Mouse (Mus musculus) ES-E14 (cell line): ENCODE data around the gene B4galnt3. TPM values are rescaled to one million over a fixed set of nuclear protein-coding genes. Genes with fewer than 3 reads are reported as not detected.

Source experiments
- DNase-seq: peaks from one replicate; pipeline ENCODE4 v3.0.0-alpha.2; 2013; ENCODE audit warnings: low read depth, low spot score
- H3K27ac ChIP-seq: 2 replicates; pipeline ENCODE4 v1.5.1; 2012; ENCODE audit warnings: low read depth, mild to moderate bottlenecking, low read length, moderate library complexity, mixed read lengths; ENCODE audit not compliant: poor library complexity, insufficient read depth, severe bottlenecking
- H3K36me3 ChIP-seq: 2 replicates; pipeline ENCODE4 v1.6.1; 2012; ENCODE audit warnings: mild to moderate bottlenecking, low read length, moderate library complexity, mixed read lengths; ENCODE audit not compliant: control insufficient read depth, poor library complexity, insufficient read depth, severe bottlenecking
- H3K4me1 ChIP-seq, 2 experiments: fragments of 150-350 bp in 1 of 2; sonication (generic) in 1 of 2; 2 replicates each; pipeline ENCODE4 v1.6.1; 2012; ENCODE audit warnings: low read length in 2 of 2, mild to moderate bottlenecking in 1 of 2, mixed read lengths in 1 of 2; ENCODE audit not compliant: control insufficient read depth in 2 of 2, insufficient read depth in 2 of 2, poor library complexity in 1 of 2
- H3K4me3 ChIP-seq, 2 experiments: fragments of 150-350 bp in 1 of 2; sonication (generic) in 1 of 2; 2 replicates each; pipeline ENCODE4 v1.5.1; 2012; ENCODE audit warnings: low read length in 2 of 2, low read depth in 1 of 2, mild to moderate bottlenecking in 1 of 2, mixed read lengths in 1 of 2; ENCODE audit not compliant: insufficient read depth in 1 of 2, poor library complexity in 1 of 2, severe bottlenecking in 1 of 2
- H3K9ac ChIP-seq: 2 replicates; pipeline ENCODE4 v1.6.1; 2012; ENCODE audit warnings: low read depth, mild to moderate bottlenecking, low read length, mixed read lengths; ENCODE audit not compliant: poor library complexity, insufficient read depth, severe bottlenecking
- H3K9me3 ChIP-seq: fragments of 150-350 bp; sonication (generic); 2 replicates; pipeline ENCODE4 v1.6.1; 2012; ENCODE audit warnings: low read depth, mild to moderate bottlenecking, low read length; ENCODE audit not compliant: control insufficient read depth, insufficient read depth
- CHD2 ChIP-seq: IDR thresholded peaks from 2 replicates; pipeline ENCODE4 v1.6.1; 2014; ENCODE audit warnings: mild to moderate bottlenecking, low read depth, low read length, inconsistent platforms
- HCFC1 ChIP-seq: IDR thresholded peaks from 2 replicates; pipeline ENCODE4 v1.6.1; 2012; ENCODE audit warnings: low read length, inconsistent platforms, borderline replicate concordance; ENCODE audit not compliant: insufficient read depth
- MAFK ChIP-seq: IDR thresholded peaks from 2 replicates; pipeline ENCODE4 v1.6.1; 2014; ENCODE audit warnings: mild to moderate bottlenecking, low read depth, low read length, inconsistent platforms; ENCODE audit not compliant: insufficient read depth
- ZC3H11A ChIP-seq: IDR thresholded peaks from 2 replicates; pipeline ENCODE4 v1.6.1; 2012; ENCODE audit warnings: low read depth, mild to moderate bottlenecking, inconsistent platforms, low read length, borderline replicate concordance
- ZNF384 ChIP-seq: IDR thresholded peaks from 2 replicates; pipeline ENCODE4 v1.6.1; 2012; ENCODE audit warnings: low read depth, low read length, inconsistent platforms
- in situ Hi-C, 2 experiments: fragments of 600-800 bp; cut with MboI; formaldehyde crosslinking; loops; one replicate each; pipeline ENCODE4 v1.15.1; 2025; ENCODE audit warnings: low sequenced_read_pairs in 2 of 2, inconsistent platforms in 1 of 2; ENCODE audit not compliant: unreplicated experiment in 2 of 2
- total RNA-seq: library from RNA; depleted of rRNA; stranded (reverse); fragments of 300-350 nt; gene quantifications from 2 replicates; pipeline ENCODE4 v1.2.3, GENCODE M21; 2012

Gene B4galnt3
- total RNA-seq, 1 experiment, result 34.1 TPM

GRCm38 (mm10) chr6:120185012-120185730, 109.2 kb downstream of the B4galnt3 start:
- no peaks in the 10 kb centered on the region for H3K9me3 ChIP-seq
- peak overlapping the region; percentile 26; a peak in 2 of 4 replicates for H3K4me3 ChIP-seq
- H3K27ac ChIP-seq, result peak overlapping the region; percentile 71; the same call in 1 of the 2 replicates
- no peak for DNase-seq
- TF ChIP-seq ZC3H11A (no peak), ZNF384 (peak; percentile 88)
- H3K9ac ChIP-seq, result peak overlapping the region; percentile 54; the same call in 1 of the 2 replicates
- no peaks in the 10 kb centered on the region for H3K36me3 ChIP-seq
- peaks cover 6 to 43% of the 10 kb centered on the region in 2 experiments for H3K4me1 ChIP-seq
- in situ Hi-C loops, result loop anchor here in 1 of 2 experiments (25.0 kb wide), 1 partner anchor 698 kb away; the partner anchor contains the start of gene Fbxl14

GRCm38 (mm10) chr6:120183771-120184170, 110.6 kb downstream of the B4galnt3 start:
- H3K4me3 ChIP-seq, result no peak overlapping the region
- no peak for TF ChIP-seq ZC3H11A
- TF ChIP-seq MAFK, result no peak
- TF ChIP-seq HCFC1, result no peak
- TF ChIP-seq ZNF384, result no peak
- no peak for TF ChIP-seq CHD2
- DNase-seq, result no peak
- H3K9me3 ChIP-seq, result no peaks in the 10 kb centered on the region
- no peak overlapping the region for H3K9ac ChIP-seq
- H3K27ac ChIP-seq, result no peak overlapping the region
- in situ Hi-C loops, result loop anchor here in 1 of 2 experiments (25.0 kb wide), 1 partner anchor 696 kb away; the partner anchor contains the start of gene Fbxl14
- H3K36me3 ChIP-seq, result no peaks in the 10 kb centered on the region
- H3K4me1 ChIP-seq, result peaks cover 0 to 36% of the 10 kb centered on the region in 2 experiments; a peak in 3 of 4 replicates

GRCm38 (mm10) chr6:120182160-120182559, 112.2 kb downstream of the B4galnt3 start:
- TF ChIP-seq CHD2 (no peak), ZC3H11A (no peak), ZNF384 (no peak), MAFK (no peak), HCFC1 (no peak)
- H3K27ac ChIP-seq, result no peak overlapping the region
- no peaks in the 10 kb centered on the region for H3K9me3 ChIP-seq
- no peak for DNase-seq
- H3K9ac ChIP-seq, result no peak overlapping the region
- peaks cover 0 to 31% of the 10 kb centered on the region in 2 experiments; a peak in 3 of 4 replicates for H3K4me1 ChIP-seq
- no peak overlapping the region for H3K4me3 ChIP-seq
- H3K36me3 ChIP-seq, result no peaks in the 10 kb centered on the region
- in situ Hi-C loops, result loop anchor here in 1 of 2 experiments (25.0 kb wide), 1 partner anchor 695 kb away; the partner anchor contains the start of gene Fbxl14

- H3K27ac ChIP-seq, result no peak overlapping the region
- DNase-seq, result no peak
- in situ Hi-C loops, result loop anchor here in 1 of 2 experiments (25.0 kb wide), 1 partner anchor 693 kb away; the partner anchor contains the start of gene Fbxl14
- no peak for TF ChIP-seq ZC3H11A
- TF ChIP-seq MAFK, result no peak
- no peak for TF ChIP-seq HCFC1
- no peaks in the 10 kb centered on the region for H3K9me3 ChIP-seq
- peaks cover 0 to 22% of the 10 kb centered on the region in 2 experiments; a peak in 2 of 4 replicates for H3K4me1 ChIP-seq
- H3K9ac ChIP-seq, result no peak overlapping the region
- H3K4me3 ChIP-seq, result no peak overlapping the region
- no peaks in the 10 kb centered on the region for H3K36me3 ChIP-seq
Measured at GRCm38 (mm10) chr6:120180492-120180891, 113.9 kb downstream of the B4galnt3 start.

GRCm38 (mm10) chr6:120179756-120180206, 114.6 kb downstream of the B4galnt3 start:
- peaks cover 0 to 20% of the 10 kb centered on the region in 2 experiments; a peak in 2 of 4 replicates for H3K4me1 ChIP-seq
- H3K36me3 ChIP-seq, result no peaks in the 10 kb centered on the region
- H3K9me3 ChIP-seq, result no peaks in the 10 kb centered on the region
- H3K27ac ChIP-seq, result no peak overlapping the region
- no peak for DNase-seq
- no peak overlapping the region for H3K9ac ChIP-seq
- H3K4me3 ChIP-seq, result no peak overlapping the region
- in situ Hi-C loops, result loop anchor here in 1 of 2 experiments (25.0 kb wide), 1 partner anchor 692 kb away; the partner anchor contains the start of gene Fbxl14
- no peak for TF ChIP-seq MAFK
- TF ChIP-seq HCFC1, result no peak
- TF ChIP-seq ZNF384, result no peak
- TF ChIP-seq CHD2, result no peak
- no peak for TF ChIP-seq ZC3H11A
